Mouse (Mus musculus): ENCODE data around the gene Klk1b8.
"Not testable (repeated sequence)": the region's sequence is repeated elsewhere in the genome, so short reads cannot be mapped to it uniquely, and the experiment has no call there.

Gene Klk1b8

GRCm38 (mm10) chr7:43950364-43950763, at the start of gene Klk1b8:
TSS of gene Klk1b8 (plus strand) at chr7:43950664.
- DNase-seq: no peak

- DNase-seq: no peak
Observed at GRCm38 (mm10) chr7:43914821-43915220, 35.6 kb upstream of the Klk1b8 start.

GRCm38 (mm10) chr7:43918426-43918825, 32.0 kb upstream of the Klk1b8 start:
- no peak for DNase-seq

DNA sequence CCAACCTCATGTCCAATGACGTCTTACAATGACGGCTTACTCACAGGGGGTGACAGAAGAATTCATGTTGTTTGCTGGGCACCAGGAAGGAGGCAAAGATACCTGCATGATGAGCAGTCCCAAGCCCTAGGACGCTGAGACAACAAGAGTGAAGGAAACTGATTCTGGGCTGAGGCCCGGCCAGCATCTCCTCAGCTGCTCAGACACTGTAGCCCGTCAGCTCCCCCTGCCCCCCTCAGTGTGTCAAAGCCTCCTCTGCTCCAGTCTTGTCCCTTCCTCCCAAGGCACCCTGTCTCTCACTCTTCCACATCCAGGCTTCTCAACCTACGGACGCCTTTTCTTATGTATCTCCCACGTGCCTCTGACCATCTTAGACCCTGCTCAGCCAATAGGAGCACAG, 31.6 kb upstream of the Klk1b8 start:
- no peak for DNase-seq

- peak; percentile 43 to 47 for DNase-seq
Observed at GRCm38 (mm10) chr7:43919559-43920451, 30.7 kb upstream of the Klk1b8 start.

DNA sequence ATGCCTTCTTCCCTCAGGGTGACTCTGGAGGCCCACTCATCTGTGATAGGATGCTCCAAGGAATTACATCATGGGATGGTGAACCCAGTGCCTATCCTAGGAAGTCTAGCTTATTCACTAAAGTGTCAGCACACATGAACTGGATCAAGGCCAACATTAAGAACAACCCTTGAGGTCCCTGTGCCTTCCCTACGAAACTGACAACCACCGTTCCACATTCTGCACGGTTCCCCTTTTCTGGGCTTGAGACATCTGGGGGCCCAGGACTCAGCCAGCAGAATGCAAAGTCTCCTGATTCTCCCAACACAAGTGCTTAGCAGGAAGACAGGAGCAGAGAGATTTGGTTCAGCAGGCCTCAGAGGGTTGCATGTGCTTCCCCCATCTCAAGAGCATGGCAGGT, 29.9 kb upstream of the Klk1b8 start:
- no peak for DNase-seq

DNA sequence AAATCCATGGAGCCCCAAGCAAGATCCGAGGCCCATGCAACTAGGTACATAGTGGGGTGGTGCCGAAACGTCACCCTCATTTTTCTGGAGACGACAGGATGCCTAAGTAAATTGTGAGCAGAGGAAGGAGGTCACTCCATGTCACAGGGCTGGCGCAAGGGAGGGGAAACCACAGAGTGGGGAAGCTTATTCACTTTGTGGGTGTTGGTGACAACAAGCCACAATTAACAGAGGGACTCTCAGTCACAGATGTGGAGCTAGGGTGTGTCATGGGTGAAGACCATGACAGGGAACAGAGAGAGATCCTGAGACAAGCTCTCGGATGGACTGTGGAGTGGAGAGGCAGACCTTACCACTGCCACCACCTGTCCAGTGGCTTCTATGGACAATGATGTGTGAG, 29.4 kb upstream of the Klk1b8 start:
- DNase-seq: no peak

DNA sequence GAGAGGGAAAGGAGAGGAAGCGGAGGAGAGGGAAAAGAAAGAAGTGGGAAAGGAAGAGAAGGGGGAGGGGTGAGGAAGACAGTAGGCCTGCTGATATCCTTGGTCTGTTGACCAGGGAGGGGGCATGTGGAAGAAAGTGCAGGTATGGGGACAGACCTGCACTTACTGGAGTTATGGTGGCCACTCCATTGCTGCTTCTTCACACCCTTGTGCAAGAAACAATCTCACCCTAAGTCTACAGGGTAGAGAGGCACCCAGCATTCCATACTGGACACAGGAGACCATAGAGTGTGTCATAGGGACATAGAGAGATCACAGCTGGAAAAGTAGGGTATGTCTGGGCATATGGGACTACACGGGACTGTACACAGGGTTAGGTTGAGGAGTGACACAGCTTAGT, 28.5 kb upstream of the Klk1b8 start:
- no peak for DNase-seq

DNA sequence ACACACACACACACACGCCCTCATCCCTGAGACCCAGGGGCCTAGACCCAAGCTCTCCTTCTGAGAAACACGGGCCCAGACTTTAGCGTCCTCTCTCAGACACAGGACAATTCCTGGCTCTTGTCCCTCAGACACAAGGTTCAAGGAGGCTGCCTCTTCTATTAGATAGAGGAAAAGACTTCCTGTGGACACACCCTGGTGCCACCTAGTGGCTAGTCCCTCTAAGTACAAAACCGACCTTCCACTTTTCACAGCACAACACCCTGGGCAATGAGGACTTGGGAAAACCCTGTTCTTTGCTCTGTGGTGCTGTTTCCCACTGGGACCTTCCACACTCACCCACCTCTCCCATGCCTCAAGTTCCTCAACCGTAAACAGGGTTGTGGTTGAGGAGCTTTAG, 24.5 kb upstream of the Klk1b8 start:
- no peak for DNase-seq

DNA sequence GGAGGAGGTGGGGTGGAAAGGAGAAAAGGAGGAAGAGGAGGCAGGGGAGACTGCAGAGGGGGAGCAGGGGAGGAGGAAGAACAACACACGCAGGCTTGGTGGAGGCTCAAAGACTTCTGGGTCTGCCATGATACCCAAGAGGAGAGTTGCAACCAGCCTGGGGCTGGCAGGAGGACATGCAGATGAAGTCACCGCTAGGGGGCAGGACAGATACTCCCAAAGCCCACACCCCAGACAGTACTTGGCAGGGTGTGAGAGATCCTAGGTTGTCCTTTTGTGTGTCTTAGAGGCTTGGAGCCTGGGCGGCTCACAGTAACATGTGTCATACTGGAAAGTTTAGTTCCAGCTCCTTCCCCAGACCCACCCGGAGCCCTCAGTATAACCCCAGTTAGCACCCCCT, 21.9 kb upstream of the Klk1b8 start:
- DNase-seq: no peak

GRCm38 (mm10) chr7:43932337-43932736, 18.1 kb upstream of the Klk1b8 start:
- DNase-seq: no peak

DNA sequence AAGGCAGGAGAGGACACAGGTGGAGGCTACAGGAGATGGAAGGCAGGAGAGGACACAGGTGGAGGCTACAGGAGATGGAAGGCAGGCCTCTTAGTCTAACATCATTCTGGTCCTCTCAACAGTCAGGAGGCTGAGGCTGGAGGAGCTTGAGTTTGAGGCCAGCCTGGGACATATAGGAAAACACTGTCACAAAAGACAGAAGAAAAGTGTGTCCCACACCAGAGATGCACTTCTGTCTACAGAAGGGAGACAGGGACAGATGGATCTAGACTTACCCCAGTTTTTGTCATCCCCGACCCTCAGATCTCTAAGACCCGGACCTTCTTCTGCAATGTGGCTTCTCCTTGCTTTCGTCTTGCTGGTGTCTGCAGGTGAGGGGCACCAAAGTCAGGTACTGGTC, 17.0 kb upstream of the Klk1b8 start, which contains the start of gene Klk15:
Gene Klk15 (plus strand): TSS at position 301 of the 400 bp plus-strand sequence.
- DNase-seq: no peak

GRCm38 (mm10) chr7:43934747-43935146, 15.7 kb upstream of the Klk1b8 start:
- DNase-seq: no peak

GRCm38 (mm10) chr7:43936551-43936950, 13.9 kb upstream of the Klk1b8 start:
- no peak for DNase-seq

GRCm38 (mm10) chr7:43942293-43942692, 8.2 kb upstream of the Klk1b8 start:
- not testable (repeated sequence) for DNase-seq

GRCm38 (mm10) chr7:43944727-43945264, 5.7 kb upstream of the Klk1b8 start:
- no peak for DNase-seq

DNA sequence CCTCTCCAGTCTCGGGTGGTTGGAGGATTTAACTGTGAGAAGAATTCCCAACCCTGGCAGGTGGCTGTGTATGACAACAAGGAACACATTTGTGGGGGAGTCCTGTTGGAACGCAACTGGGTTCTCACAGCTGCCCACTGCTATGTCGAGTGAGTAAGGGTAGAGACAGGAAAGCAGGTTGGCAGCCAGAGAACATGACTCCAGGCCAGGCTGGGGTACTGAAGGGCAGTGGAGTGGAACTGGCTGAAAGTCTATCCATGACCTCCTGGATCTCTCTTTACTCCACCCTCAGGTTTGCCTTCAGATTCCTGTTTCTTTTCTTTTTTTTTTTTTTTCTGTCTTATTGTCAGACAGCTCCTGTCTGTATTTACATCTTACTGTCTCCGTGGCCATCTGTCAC, 2.2 kb downstream of the Klk1b8 start:
- no peak for DNase-seq

DNA sequence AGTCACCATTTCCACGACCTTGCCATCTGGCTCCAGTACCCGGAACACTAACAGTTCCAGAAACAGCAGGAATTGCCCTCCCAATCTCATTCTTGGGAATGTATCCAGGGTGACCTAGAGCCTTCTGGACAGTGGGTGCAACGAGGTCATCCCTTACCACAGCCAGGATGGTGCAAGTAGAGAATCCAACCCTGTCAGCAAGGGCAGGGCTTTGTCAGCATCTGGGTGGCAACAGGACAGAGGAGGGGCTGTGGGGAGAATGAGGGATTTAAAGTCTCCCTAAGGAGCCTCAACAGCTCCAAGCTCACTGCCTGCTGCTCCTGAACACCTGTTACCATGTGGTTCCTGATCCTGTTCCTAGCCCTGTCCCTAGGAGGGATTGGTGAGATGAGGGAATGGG, 16.0 kb downstream of the Klk1b8 start, which contains the start of gene Klk1b1:
Gene Klk1b1 (plus strand): TSS at position 301 of the 400 bp plus-strand sequence.
- no peak for DNase-seq

GRCm38 (mm10) chr7:43967058-43967457, 16.6 kb downstream of the Klk1b8 start:
- no peak for DNase-seq

DNA sequence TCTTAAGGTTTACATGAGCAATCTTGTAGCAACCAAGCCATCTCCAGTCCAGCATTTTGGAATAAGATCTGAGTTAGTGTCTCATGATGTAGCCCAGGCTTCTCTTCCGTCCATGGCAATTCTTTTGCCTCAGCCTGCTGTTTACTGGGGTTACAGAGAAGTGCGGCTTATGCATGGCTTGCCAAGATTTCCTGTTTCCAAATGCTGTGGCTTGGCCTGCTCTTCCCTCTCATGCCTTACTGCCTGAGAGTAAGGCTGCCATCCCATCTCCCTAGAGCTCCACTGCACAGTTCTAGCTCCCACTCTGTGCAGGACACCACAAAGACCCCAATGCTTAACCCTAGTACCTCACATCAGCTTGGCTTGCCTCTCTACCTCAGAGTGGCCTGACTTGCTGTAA, 17.1 kb downstream of the Klk1b8 start:
- no peak for DNase-seq

DNA sequence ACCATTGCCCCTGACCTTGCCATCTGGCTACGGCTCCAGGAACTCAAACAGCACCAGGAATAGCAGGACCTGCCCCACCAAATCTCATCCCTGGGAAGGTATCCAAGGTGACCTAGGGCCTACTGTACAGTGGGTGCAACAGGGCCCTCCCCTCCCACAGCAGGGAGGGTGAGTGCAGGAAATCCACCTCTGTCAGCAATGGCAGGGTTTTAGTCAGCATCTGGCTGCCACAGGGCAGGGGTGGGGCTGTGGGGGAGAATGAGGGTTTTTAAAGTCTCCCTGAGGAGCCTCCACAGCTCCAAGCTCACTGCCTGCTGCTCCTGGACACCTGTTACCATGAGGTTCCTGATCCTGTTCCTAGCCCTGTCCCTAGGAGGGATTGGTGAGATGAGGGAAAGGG, 25.3 kb downstream of the Klk1b8 start, which contains the start of gene Klk1b9:
Gene Klk1b9 (plus strand): TSS at position 301 of the 400 bp plus-strand sequence.
- DNase-seq: not testable (repeated sequence)

DNA sequence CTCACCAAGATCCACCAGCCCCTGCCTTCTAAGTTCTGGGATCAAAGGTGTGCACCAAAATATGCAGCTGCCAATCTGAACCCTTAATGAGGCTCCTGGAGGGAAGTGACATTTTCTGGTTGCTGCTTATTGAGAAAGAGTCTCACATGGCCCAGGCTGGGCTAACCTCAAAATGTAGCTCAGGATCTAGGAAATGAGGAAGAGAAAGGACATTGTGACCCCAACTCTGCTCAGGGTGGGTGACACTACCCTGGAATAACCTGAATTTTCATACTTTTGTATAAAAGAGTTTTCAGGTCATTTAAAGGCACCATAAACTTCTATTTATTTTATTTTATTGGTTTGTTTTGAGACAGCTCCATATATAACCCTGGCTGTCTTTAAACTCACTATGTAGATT, 35.2 kb downstream of the Klk1b8 start:
- no peak for DNase-seq

- DNase-seq: not testable (repeated sequence)
Observed at GRCm38 (mm10) chr7:43994821-43995220, 44.4 kb downstream of the Klk1b8 start.

GRCm38 (mm10) chr7:43995577-43995976, 45.1 kb downstream of the Klk1b8 start, which contains the start of gene Klk1b11:
TSS of gene Klk1b11 (plus strand) at chr7:43995877.
- not testable (repeated sequence) for DNase-seq
